Mouse (Mus musculus) neural tube, embryonic 15.5 days (tissue): ENCODE results near the gene Slc16a1. TPM values are rescaled to one million over a fixed set of nuclear protein-coding genes. Genes with fewer than 3 reads are reported as not detected.
A peak's percentile ranks its signal among the peaks of the same experiment; 100 is the strongest.
"Not testable (repeated sequence)": the region's sequence is repeated elsewhere in the genome, so short reads cannot be mapped to it uniquely, and the experiment has no call there.

Source experiments
- ATAC-seq: fragments of 200-750 bp; cut with Nextera tagmentation; 2 replicates; pipeline ENCODE4 v1.8.0; 2017; ENCODE audit warnings: mild to moderate bottlenecking, moderate TSS enrichment, moderate library complexity; ENCODE audit not compliant: low FRiP score
- H3K27ac ChIP-seq: fragments of 300-500 bp; sonication (generic); replicated peaks from 2 replicates; pipeline ENCODE4 v1.5.1; 2015; ENCODE audit warnings: mild to moderate bottlenecking, inconsistent platforms
- H3K27me3 ChIP-seq: fragments of 300-500 bp; sonication (generic); replicated peaks from 2 replicates; pipeline ENCODE4 v1.6.1; 2015; ENCODE audit warnings: inconsistent platforms
- H3K36me3 ChIP-seq: fragments of 300-500 bp; sonication (generic); 2 replicates; pipeline ENCODE4 v1.6.1; 2015; ENCODE audit warnings: inconsistent platforms
- H3K4me1 ChIP-seq: fragments of 300-500 bp; sonication (generic); 2 replicates; pipeline ENCODE4 v1.6.1; 2015; ENCODE audit warnings: inconsistent platforms
- H3K4me2 ChIP-seq: fragments of 300-500 bp; sonication (generic); 2 replicates; pipeline ENCODE4 v1.6.1; 2015; ENCODE audit warnings: inconsistent platforms, mild to moderate bottlenecking, moderate library complexity
- H3K4me3 ChIP-seq: fragments of 300-500 bp; sonication (generic); replicated peaks from 2 replicates; pipeline ENCODE4 v1.5.1; 2015; ENCODE audit warnings: mild to moderate bottlenecking, inconsistent platforms
- H3K9ac ChIP-seq: fragments of 300-500 bp; sonication (generic); replicated peaks from 2 replicates; pipeline ENCODE4 v1.6.1; 2015; ENCODE audit warnings: mild to moderate bottlenecking, inconsistent platforms
- H3K9me3 ChIP-seq: fragments of 300-500 bp; sonication (generic); replicated peaks from 2 replicates; pipeline ENCODE4 v1.6.1; 2016; ENCODE audit warnings: inconsistent platforms
- WGBS: fragments of 180-500 bp; shearing (Covaris S2); methylation state at CpG from one replicate; pipeline ENCODE4 v1.1.7; 2015; ENCODE audit warnings: mixed read lengths; 5-methylcytosine and 5-hydroxymethylcytosine counted together
- polyA plus RNA-seq: library from polyadenylated mRNA; unstranded; fragments of >200 nt; fragmentation: Nextera tagmentation; extraction: Ambion mirVana; gene quantifications from 2 replicates; pipeline ENCODE4 v1.2.1, GENCODE M21; 2015

The Slc16a1 gene
- polyA plus RNA-seq, 1 experiment from 2014 or later, result 10.5 TPM

GRCm38 (mm10) chr3:104682671-104683504, 44.4 kb downstream of the Slc16a1 start:
- no peaks in the 10 kb centered on the region for H3K9me3 ChIP-seq
- no peak overlapping the region for H3K9ac ChIP-seq
- H3K4me2 ChIP-seq, result no peak overlapping the region
- no peaks in the 10 kb centered on the region for H3K36me3 ChIP-seq
- peak; percentile 84; the same call in 1 of the 2 replicates for ATAC-seq
- no peaks in the 10 kb centered on the region for H3K4me1 ChIP-seq
- no peaks in the 10 kb centered on the region for H3K27me3 ChIP-seq
- no peak overlapping the region for H3K4me3 ChIP-seq
- 62% methylated on average over 11 of the region's 11 CpGs for WGBS
- no peak overlapping the region for H3K27ac ChIP-seq

DNA sequence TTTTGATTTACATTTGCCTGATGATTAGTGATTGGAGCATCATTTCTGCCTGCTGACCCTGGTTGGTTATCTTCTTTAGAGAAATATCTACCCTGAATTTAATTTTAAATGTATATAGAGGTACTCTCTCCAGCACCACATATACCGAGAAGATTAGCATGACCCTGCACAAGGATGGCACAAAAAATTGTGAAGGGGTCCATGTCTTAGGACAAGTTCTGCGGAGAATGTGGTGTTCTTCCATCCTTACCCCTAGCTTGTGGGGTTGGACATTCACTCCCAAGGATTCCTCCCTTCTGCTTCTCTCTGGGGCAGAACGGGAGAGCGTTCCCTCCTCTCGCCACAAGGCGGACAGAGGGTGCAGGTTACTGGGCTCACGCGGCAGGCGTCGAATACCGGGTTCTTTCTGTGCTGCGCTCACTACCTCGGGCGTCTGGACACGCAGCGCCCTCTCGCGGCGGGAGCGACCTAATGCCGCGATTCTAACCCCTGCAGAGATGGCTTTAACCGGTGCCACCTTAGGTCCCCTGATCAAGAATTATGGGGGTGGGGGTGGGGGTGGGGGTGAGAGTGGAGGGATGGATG, 62.4 kb downstream of the Slc16a1 start:
- ATAC-seq, result peak; percentile 50; the same call in 1 of the 2 replicates
- Histone ChIP-seq H3K27me3 (no peaks in the 10 kb centered on the region), H3K4me2 (peak overlapping the region; percentile 34), H3K36me3 (no peaks in the 10 kb centered on the region), H3K9ac (no peak overlapping the region), H3K4me1 (no peaks in the 10 kb centered on the region), H3K27ac (no peak overlapping the region), H3K4me3 (no peak overlapping the region), H3K9me3 (no peaks in the 10 kb centered on the region)
- 6% methylated on average over 23 of the region's 23 CpGs for WGBS

- H3K4me3 ChIP-seq, result no peak overlapping the region
- H3K27ac ChIP-seq, result no peak overlapping the region
- no peak for ATAC-seq
- 86% methylated on average over 1 of the region's 1 CpGs for WGBS
- no peak overlapping the region for H3K9ac ChIP-seq
- H3K27me3 ChIP-seq, result no peaks in the 10 kb centered on the region
- H3K36me3 ChIP-seq, result no peaks in the 10 kb centered on the region
- no peaks in the 10 kb centered on the region for H3K9me3 ChIP-seq
- no peaks in the 10 kb centered on the region for H3K4me1 ChIP-seq
- H3K4me2 ChIP-seq, result no peak overlapping the region
Measured at GRCm38 (mm10) chr3:104701761-104702160, 63.3 kb downstream of the Slc16a1 start.

DNA sequence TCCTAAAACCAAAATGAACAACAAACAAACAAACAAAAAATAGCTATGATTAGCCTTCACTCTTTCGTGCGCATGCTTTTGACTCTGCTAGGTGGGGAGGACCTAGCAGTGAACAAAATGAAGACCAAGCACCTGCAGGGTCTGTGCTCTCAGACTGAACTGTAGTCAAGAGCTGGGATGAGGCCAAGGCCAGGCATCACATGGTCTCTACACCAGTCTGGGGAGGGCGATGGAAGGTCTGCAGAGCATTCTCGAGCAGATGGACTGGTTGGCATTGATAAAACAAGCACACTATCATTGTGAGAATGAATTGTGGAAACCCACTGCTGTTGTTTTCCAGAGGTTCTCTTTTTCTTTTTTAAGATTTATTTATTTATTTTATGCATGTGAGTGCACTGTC, 65.5 kb downstream of the Slc16a1 start:
- H3K36me3 ChIP-seq, result no peaks in the 10 kb centered on the region
- no peak for ATAC-seq
- H3K4me3 ChIP-seq, result no peak overlapping the region
- no peak overlapping the region for H3K27ac ChIP-seq
- H3K27me3 ChIP-seq, result no peaks in the 10 kb centered on the region
- no peak overlapping the region for H3K4me2 ChIP-seq
- WGBS, result 94% methylated on average over 4 of the region's 4 CpGs
- no peaks in the 10 kb centered on the region; the same call in 1 of the 2 replicates for H3K4me1 ChIP-seq
- H3K9ac ChIP-seq, result no peak overlapping the region
- H3K9me3 ChIP-seq, result no peaks in the 10 kb centered on the region

DNA sequence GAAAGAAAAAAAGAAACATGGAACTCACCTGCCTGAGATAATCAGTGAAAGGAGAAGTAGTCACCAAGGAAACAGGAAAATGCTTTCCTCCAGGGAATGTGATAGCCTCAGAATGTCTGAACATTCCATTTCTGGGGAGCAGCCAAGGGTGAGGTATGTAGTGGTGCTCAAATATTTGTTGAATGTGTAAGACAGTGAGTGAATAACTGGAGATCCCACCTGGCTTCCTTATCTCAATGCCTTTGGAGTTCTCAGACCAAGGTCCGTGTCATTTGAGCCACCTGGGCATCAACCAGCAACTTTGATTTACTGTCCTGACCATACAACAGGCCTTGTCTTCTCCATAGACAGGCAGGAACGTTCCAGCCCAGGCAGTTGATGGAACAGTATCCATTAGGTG, 68.0 kb downstream of the Slc16a1 start:
- WGBS, result 80% methylated on average over 2 of the region's 2 CpGs
- no peak overlapping the region for H3K4me3 ChIP-seq
- no peak for ATAC-seq
- no peaks in the 10 kb centered on the region for H3K36me3 ChIP-seq
- H3K27me3 ChIP-seq, result no peaks in the 10 kb centered on the region
- no peaks in the 10 kb centered on the region; the same call in 1 of the 2 replicates for H3K4me1 ChIP-seq
- no peak overlapping the region for H3K9ac ChIP-seq
- H3K4me2 ChIP-seq, result no peak overlapping the region
- no peak overlapping the region for H3K27ac ChIP-seq
- H3K9me3 ChIP-seq, result no peaks in the 10 kb centered on the region

- not testable (repeated sequence) for H3K4me3 ChIP-seq, H3K4me2 ChIP-seq, H3K36me3 ChIP-seq, H3K27me3 ChIP-seq, H3K27ac ChIP-seq, H3K9ac ChIP-seq, H3K9me3 ChIP-seq, H3K4me1 ChIP-seq
- 64% methylated on average over 6 of the region's 6 CpGs for WGBS
- 0 out of 2 replicates have a peak, but pooled peaks have one; percentile 31 for ATAC-seq
Measured at GRCm38 (mm10) chr3:104706951-104707771, 68.7 kb downstream of the Slc16a1 start.

DNA sequence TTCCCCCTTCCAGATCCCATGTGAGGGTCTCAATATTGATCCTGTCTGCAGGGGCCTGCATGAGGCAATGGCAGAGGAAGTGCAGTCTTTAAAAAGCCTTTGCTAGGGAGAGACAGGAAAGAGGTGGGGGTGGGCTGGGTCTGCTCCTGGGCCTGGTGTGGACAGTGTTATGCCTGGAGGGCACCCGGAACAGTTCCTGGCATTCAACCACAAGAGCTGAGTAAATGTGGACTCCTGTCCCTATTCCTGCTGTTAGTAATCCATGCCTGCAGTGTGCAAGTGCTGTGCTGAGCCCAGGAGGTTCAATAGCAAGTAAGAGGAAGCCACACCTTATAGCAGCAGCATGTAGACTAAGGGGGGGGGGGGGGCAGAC, 69.3 kb downstream of the Slc16a1 start:
- not testable (repeated sequence) for ATAC-seq, H3K4me2 ChIP-seq, H3K27me3 ChIP-seq, H3K27ac ChIP-seq, H3K36me3 ChIP-seq, H3K4me3 ChIP-seq, H3K4me1 ChIP-seq, H3K9me3 ChIP-seq, H3K9ac ChIP-seq
- 67% methylated on average over 1 of the region's 1 CpGs for WGBS

Other genes with a start within 250 kb of the Slc16a1 start
- 24.7 and 24.8 TPM in 2 replicates for gene Lrig2, start 126.8 kb upstream of the Slc16a1 start, polyA plus RNA-seq
- 2.3 and 2.8 TPM in 2 replicates for gene Ppm1j, start 142.4 kb downstream of the Slc16a1 start, polyA plus RNA-seq
- 0.09 and 0.17 TPM in 2 replicates for gene Fam19a3, start 143.2 kb downstream of the Slc16a1 start, polyA plus RNA-seq
- gene Rhoc, start 149.7 kb downstream of the Slc16a1 start, polyA plus RNA-seq, result 74.6 and 85.4 TPM in 2 replicates
- gene Mov10, start 179.9 kb downstream of the Slc16a1 start, polyA plus RNA-seq, result 11.9 and 24.5 TPM in 2 replicates
- gene St7l, start 225.3 kb downstream of the Slc16a1 start, polyA plus RNA-seq, result 33.6 and 34.6 TPM in 2 replicates
- 144 and 167 TPM in 2 replicates for gene Capza1, start 225.8 kb downstream of the Slc16a1 start, polyA plus RNA-seq